Mouse (Mus musculus) heart, embryonic 14.5 days (tissue): Measurements from ENCODE around the gene Tmem106c. TPM values are rescaled to one million over a fixed set of nuclear protein-coding genes. Genes with fewer than 3 reads are reported as not detected.

Source experiments
- ATAC-seq: fragments of 200-750 bp; cut with Nextera tagmentation; 2 replicates; pipeline ENCODE4 v1.8.0; 2017; ENCODE audit warnings: low read depth, moderate TSS enrichment; ENCODE audit not compliant: insufficient number of reproducible peaks, insufficient read depth, low FRiP score
- H3K27ac ChIP-seq, 2 experiments: fragments of 200-500 bp in 1 of 2; fragments of 300-500 bp in 1 of 2; sonication (generic) in 1 of 2; replicated peaks in 1 of 2; 2 replicates each; pipeline ENCODE4 v1.5.1; 2012 to 2014; ENCODE audit warnings: low read depth in 2 of 2, low read length in 2 of 2, control low read depth in 1 of 2, mild to moderate bottlenecking in 1 of 2, mixed read lengths in 1 of 2; ENCODE audit not compliant: control insufficient read depth in 1 of 2, insufficient read depth in 1 of 2
- H3K27me3 ChIP-seq: fragments of 300-500 bp; sonication (generic); 2 replicates; pipeline ENCODE4 v1.6.1; 2014; ENCODE audit warnings: mild to moderate bottlenecking, low read length, control low read depth; ENCODE audit not compliant: control insufficient read depth, insufficient read depth
- H3K36me3 ChIP-seq: fragments of 300-500 bp; sonication (generic); 2 replicates; pipeline ENCODE4 v1.6.1; 2014; ENCODE audit warnings: mild to moderate bottlenecking, control low read depth, low read length, mixed read lengths; ENCODE audit not compliant: control insufficient read depth, insufficient read depth
- H3K4me1 ChIP-seq, 2 experiments: fragments of 200-500 bp in 1 of 2; fragments of 300-500 bp in 1 of 2; sonication (generic) in 1 of 2; 2 replicates each; pipeline ENCODE4 v1.6.1; 2012 to 2014; ENCODE audit warnings: low read length in 2 of 2, control low read depth in 1 of 2, mixed read lengths in 1 of 2; ENCODE audit not compliant: control insufficient read depth in 2 of 2, insufficient read depth in 2 of 2
- H3K4me2 ChIP-seq: fragments of 300-500 bp; sonication (generic); 2 replicates; pipeline ENCODE4 v1.6.1; 2014; ENCODE audit warnings: mild to moderate bottlenecking, low read length
- H3K4me3 ChIP-seq, 2 experiments: fragments of 200-500 bp in 1 of 2; fragments of 300-500 bp in 1 of 2; sonication (generic) in 1 of 2; 2 replicates each; pipeline ENCODE4 v1.5.1; 2012 to 2014; ENCODE audit warnings: low read length in 2 of 2, mild to moderate bottlenecking in 2 of 2, control low read depth in 1 of 2, low read depth in 1 of 2, moderate library complexity in 1 of 2; ENCODE audit not compliant: control insufficient read depth in 1 of 2, insufficient read depth in 1 of 2
- H3K9ac ChIP-seq: fragments of 300-500 bp; sonication (generic); 2 replicates; pipeline ENCODE4 v1.6.1; 2014; ENCODE audit warnings: mild to moderate bottlenecking, low read length
- H3K9me3 ChIP-seq: fragments of 300-500 bp; sonication (generic); 2 replicates; pipeline ENCODE4 v1.6.1; 2016; ENCODE audit warnings: low read length, control low read depth; ENCODE audit not compliant: control insufficient read depth
- WGBS: fragments of 180-500 bp; shearing (Covaris S2); extraction: QIAGEN DNeasy Blood & Tissue Kit; methylation state at CpG from one replicate; pipeline ENCODE4 v1.1.7; 2014; 5-methylcytosine and 5-hydroxymethylcytosine counted together
- polyA plus RNA-seq: library from polyadenylated mRNA; unstranded; fragments of >200 nt; fragmentation: Nextera tagmentation; extraction: Ambion mirVana; gene quantifications from 2 replicates; pipeline ENCODE4 v1.2.1, GENCODE M21; 2014

Tmem106c gene
- polyA plus RNA-seq, 1 experiment from 2014 or later = 40.6 TPM

DNA sequence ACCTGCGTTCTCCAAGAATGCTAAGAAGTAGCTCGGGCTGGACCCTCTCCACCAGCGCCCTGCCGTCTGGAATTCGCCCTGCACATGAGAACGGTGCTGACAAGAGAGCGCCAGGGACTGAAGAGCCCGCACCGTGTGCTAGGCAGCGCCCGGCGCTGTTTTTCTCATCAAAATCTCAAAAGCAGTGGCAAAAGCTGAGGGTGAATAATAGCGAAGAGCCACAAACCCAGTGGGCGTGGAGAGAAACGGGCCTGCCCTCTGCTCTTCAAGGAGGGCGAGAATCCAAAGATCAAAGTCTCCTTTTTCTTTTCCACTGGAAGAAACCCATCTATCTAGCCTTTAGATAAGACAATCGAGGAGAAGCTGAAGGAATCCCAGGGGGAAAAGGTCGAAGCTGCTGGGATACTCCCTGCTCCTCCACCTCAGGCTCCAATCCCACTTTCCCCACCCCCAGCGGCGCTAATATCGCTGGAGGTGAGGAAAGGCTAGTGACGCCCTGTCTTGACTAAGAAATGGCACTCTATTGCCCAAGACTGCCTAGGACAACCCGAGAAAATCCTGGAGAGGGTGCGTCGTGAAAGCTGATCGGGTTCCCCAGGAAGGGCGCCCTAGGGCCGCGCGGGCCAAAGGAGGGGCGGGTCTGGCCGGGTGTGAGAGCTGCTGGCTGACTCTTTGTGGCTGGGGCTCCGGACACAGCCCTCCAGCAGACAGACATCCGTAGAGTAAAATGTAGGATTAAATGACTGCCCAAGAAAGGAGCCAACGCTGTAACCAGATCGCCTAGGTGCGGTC is 37.5 kb downstream of the Tmem106c start:
- Histone ChIP-seq H3K27me3 (peaks cover 70% of the 10 kb centered on the region), H3K4me3 (peak overlapping the region; percentile 43 to 48), H3K9me3 (no peaks in the 10 kb centered on the region), H3K9ac (peak overlapping the region; percentile 62), H3K27ac (peak overlapping the region; percentile 34 to 35; a peak in 1 of 4 replicates), H3K36me3 (no peaks in the 10 kb centered on the region), H3K4me2 (peak overlapping the region; percentile 83), H3K4me1 (peaks cover 11 to 39% of the 10 kb centered on the region in 2 experiments)
- WGBS = under 1% methylated on average over 37 of the region's 37 CpGs
- no peak for ATAC-seq

DNA sequence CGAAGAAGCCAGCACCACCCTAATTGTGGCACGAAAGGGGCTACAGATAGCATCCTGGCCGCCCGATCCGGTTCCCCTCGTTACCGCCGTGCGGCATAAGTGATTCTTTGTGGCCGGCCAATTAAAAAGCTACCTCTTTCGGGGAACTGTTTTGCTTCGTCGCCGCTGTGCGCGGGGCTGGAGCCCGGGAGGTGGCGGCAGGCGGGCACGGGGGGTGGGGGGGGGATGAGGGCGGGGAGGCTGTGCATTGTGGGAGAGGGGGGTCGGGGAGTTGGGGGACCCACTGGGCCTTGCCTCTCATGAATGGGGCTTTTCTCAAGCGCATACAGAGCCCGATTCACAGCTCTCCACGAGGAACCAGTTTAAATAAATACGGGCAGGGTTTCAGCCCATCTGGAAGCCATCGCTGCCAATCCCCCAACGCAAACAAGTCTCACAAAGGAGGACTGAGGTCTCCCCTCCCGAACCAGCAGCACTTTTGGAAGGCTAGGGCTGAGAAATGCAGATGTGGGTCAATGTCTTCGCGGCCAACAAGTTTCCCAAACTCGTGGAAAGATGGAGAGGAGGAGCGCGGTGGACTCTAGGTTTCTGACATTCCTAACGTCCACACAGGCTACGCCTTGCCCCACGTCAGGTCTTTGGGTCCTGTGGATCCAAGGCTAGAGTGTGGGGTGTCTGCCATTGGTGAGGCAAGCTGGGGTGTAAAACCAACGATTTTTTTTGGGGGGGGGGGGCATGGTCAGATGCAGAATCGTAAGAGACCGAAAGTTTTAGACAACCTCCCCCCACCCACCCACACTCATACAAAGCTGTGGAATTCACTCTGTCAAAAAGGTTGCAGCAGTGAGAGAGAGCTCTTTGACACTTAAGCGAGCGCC is 38.4 kb downstream of the Tmem106c start:
- peak overlapping the region; percentile 34 to 35; a peak in 1 of 4 replicates for H3K27ac ChIP-seq
- H3K36me3 ChIP-seq = no peaks in the 10 kb centered on the region
- WGBS = 1% methylated on average over 41 of the region's 42 CpGs
- peak overlapping the region; percentile 62 for H3K9ac ChIP-seq
- H3K4me1 ChIP-seq = peaks cover 11 to 39% of the 10 kb centered on the region in 2 experiments
- H3K4me3 ChIP-seq = peak overlapping the region; percentile 43 to 48
- H3K27me3 ChIP-seq = peaks cover 70% of the 10 kb centered on the region
- H3K9me3 ChIP-seq = no peaks in the 10 kb centered on the region
- H3K4me2 ChIP-seq = peak overlapping the region; percentile 83
- ATAC-seq = no peak

DNA sequence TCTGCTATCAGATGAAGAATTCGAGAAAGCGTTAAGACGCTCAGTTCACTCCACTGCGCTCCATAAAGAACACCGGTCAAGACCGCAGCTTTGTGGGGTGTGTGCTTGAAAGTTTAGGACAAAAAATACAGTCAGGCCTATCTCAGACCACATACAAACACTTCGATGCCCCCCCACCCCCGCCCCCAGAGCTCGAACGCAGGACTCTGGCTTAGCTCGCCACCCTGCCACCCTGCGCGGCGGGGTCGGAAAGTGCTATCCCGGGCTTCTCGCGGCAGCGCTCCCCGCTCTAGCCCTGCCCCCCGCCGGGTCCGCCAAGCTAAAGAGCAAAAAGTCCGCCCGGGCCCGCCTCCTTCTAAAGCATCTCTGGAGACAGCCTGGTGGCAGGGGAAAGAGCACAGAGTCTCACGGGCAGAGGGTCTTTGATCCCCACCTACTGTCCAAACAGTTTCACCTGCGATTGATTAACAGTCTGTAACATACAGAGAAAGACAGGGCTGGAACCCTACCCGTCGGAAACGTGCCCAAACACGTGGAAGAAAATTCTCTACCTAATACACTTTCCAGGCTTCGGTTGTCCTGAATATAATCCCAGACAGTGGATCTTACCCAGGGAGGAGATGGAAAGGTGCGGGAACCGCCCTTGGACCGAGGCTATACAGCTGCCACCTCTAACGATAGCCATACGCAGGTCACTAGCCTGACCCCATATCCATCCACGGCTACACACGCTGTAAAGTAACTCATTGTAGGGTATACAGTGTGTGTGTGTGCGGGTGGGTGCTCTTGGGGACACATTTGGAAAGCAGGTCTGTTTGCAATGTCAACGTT is 39.2 kb downstream of the Tmem106c start:
- under 1% methylated on average over 42 of the region's 42 CpGs for WGBS

DNA sequence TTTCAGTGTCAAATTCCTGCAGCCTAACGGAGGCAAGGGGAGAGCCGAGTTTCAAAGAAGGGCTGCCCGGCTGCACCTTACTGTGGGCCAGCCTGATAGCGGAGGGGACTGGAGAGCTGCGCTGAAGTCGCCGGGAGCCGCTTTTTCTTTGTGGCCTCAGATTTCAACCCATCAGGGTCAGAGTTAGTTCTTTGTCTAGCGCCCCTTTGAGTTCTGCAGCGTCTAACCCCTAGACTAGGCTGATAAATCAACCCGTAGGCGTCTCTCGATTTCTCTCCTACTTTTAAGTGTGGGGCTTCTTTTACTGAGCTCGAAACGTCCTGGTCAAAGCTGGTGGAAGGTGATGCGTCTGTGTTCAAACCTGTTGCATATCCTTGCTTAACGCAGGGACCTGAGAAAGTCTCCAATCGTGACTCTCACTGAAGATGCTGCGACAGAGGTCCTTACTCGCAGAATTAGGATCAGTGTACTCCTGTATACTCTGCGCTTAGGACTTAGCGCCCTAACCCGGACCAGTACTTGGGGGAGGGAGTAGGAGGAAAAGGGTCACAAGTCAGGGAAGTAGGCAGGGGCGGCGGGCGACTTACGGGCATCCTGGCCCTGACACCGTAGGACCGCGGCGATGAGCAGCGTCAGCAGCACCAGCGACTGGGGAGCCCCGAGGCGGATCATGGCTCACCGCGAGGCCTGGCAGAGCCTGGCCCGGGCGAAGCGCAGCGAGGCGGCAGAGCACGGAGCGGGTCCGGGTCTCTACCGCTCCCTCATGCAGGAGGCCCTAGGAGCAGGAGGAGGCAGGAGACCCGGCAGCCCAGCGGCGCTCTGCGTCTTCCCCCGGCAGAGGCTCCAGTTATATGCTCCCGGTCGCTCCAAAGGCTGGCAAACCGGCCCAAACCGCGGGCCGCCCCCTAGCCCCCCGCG is 40.1 kb downstream of the Tmem106c start, which contains the start of gene Col2a1:
Gene Col2a1 (minus strand): TSS at position 874 of the 918 bp plus-strand sequence.
- Histone ChIP-seq H3K36me3 (no peaks in the 10 kb centered on the region), H3K4me1 (peaks cover 15 to 44% of the 10 kb centered on the region in 2 experiments), H3K27ac (no peak within 1 kb of the TSS), H3K4me2 (peak within 1 kb of the TSS; percentile 83), H3K9me3 (no peaks in the 10 kb centered on the region), H3K4me3 (peak within 1 kb of the TSS; percentile 43 to 48), H3K9ac (peak within 1 kb of the TSS; percentile 66), H3K27me3 (peaks cover 57% of the 10 kb centered on the region)
- WGBS = under 1% methylated on average over 57 of the region's 59 CpGs
- 0 out of 2 replicates have a peak, but pooled peaks have one; percentile 5 for ATAC-seq

More for the DNA sequence above, 39.2 kb downstream of the Tmem106c start:
- Histone ChIP-seq H3K4me1 (peaks cover 11 to 39% of the 10 kb centered on the region in 2 experiments), H3K9me3 (no peaks in the 10 kb centered on the region), H3K4me3 (peak overlapping the region; percentile 43 to 48), H3K36me3 (no peaks in the 10 kb centered on the region), H3K9ac (peak overlapping the region; percentile 62), H3K4me2 (peak overlapping the region; percentile 83), H3K27me3 (peaks cover 66% of the 10 kb centered on the region), H3K27ac (no peak overlapping the region)
- ATAC-seq = no peak

DNA sequence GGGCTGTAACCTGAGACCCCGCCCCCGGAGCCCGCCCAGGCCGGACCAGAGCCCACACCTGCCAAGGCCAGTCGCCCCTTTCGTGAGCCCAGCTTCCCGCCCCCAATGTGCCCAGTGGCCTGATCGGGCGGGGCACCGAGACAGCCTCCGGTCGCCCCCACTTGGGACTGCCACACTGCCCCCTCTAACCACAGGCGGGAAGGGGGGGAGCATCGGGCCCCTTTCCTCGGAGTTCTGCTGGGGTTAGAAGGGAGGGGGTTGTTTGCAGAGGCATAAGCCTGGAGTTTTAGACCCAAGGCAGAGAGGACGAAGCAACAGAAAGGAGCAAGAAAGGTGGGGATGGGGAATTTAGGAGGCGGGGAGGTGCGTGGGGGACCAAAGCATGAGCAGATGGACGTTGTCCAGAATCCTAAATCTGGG is 40.8 kb downstream of the Tmem106c start:
- peak overlapping the region; percentile 66 for H3K9ac ChIP-seq
- H3K27ac ChIP-seq = no peak overlapping the region
- H3K4me1 ChIP-seq = peaks cover 16 to 44% of the 10 kb centered on the region in 2 experiments
- peaks cover 50% of the 10 kb centered on the region for H3K27me3 ChIP-seq
- no peaks in the 10 kb centered on the region for H3K36me3 ChIP-seq
- H3K4me2 ChIP-seq = peak overlapping the region; percentile 83
- 5% methylated on average over 15 of the region's 19 CpGs for WGBS
- ATAC-seq = 0 out of 2 replicates have a peak, but pooled peaks have one; percentile 7
- H3K9me3 ChIP-seq = no peaks in the 10 kb centered on the region
- H3K4me3 ChIP-seq = peak overlapping the region; percentile 43 to 48

DNA sequence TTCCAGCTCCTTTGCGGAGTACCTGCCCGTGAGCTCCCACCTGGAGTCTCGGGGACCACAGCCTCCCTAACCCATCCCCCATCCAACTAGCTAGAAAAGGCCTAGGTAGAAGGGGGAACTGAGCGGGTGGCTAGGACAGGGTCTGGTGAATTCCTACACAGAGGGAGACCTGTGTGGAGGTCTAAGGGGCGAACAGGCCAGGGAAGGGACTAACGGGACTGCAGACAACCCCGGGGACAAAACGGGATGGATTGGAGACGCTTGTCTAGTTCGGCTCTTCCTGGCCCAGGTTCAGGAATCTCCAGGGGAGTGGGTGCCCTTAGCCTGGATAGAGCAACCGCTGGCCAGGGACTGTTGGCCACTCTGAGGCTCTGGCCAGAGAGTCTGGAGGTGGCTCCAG is 41.2 kb downstream of the Tmem106c start:
- peak overlapping the region in 1 of 2 experiments; percentile 43; a peak in 2 of 4 replicates for H3K4me3 ChIP-seq
- no peaks in the 10 kb centered on the region for H3K9me3 ChIP-seq
- H3K36me3 ChIP-seq = no peaks in the 10 kb centered on the region
- 17% methylated on average over 11 of the region's 11 CpGs for WGBS
- H3K4me1 ChIP-seq = peaks cover 16 to 44% of the 10 kb centered on the region in 2 experiments
- H3K27ac ChIP-seq = no peak overlapping the region
- peak overlapping the region; percentile 66; the same call in 1 of the 2 replicates for H3K9ac ChIP-seq
- H3K27me3 ChIP-seq = peaks cover 46% of the 10 kb centered on the region
- H3K4me2 ChIP-seq = peak overlapping the region; percentile 83
- no peak for ATAC-seq
